Mouse (Mus musculus) spleen, embryonic (tissue): ENCODE data around the gene Zfp385c.

Experiments
- CTCF ChIA-PET: fragments of 350-600 bp; sonication (Branson Sonifier 250); formaldehyde crosslinking; loops from one replicate; lab custom pipeline; 2022; lab: Charles Lee

The Zfp385c gene

DNA sequence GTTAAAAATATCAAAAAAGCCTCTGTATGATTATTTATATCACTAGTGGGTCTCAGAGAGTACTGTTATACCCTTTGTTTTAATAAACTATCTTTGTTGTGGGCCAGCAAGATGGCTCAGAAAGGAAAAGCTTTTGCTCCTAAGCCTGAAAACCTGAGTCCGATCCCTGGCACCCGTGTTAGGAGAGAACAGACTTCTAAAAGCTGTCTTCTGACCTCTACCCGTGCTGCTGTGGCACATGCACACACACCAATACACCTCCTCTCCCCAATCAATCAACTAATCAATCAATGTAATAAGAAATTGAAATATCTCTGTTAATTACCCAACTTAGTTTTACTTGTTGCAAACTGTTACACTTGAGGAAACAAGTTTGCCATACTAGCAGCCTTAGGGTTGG is 8.5 kb upstream of the Zfp385c start:
- CTCF ChIA-PET, result interaction anchor here (0.6 to 0.7 kb wide), 2 partner anchors 130 to 139 kb away, joined by 3 read pairs; no protein-coding TSS in a partner anchor

DNA sequence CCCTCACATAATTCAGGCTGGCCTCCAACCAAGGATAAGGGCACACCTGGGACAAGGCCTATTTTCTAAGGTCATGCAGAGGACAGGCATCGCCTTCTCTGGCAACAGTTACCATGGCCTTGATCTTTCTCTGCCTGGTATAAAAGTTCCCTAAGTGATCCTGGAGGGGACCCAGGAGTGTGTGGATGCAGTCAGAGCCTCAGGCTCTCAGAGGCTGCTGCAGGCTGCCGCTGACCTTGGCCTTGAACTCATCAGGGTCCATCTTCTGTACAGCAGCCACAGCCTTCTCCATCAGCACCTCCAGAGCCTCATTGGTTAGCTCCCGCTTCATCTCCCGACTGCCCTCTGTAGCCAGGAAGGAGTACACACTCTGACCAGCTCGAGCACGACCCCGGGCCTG is 5.7 kb upstream of the Zfp385c start:
- CTCF ChIA-PET, result interaction anchor here (0.6 kb wide), 1 partner anchor 78 kb away, joined by 7 read pairs; the partner anchor contains the start of gene Dnajc7

- CTCF ChIA-PET, result interaction anchor here (1.1 kb wide), 1 partner anchor 113 kb away, joined by 8 read pairs; no protein-coding TSS in a partner anchor
These were observed 2.7 kb upstream of the Zfp385c start for GRCm38 (mm10) chr11:100694926-100695325.

- CTCF ChIA-PET, result interaction anchor here (0.5 to 1.4 kb wide), 4 partner anchors 10 to 248 kb away, joined by 5 to 10 read pairs (median 8); no protein-coding TSS in a partner anchor
These were observed 899 bp upstream of the Zfp385c start for GRCm38 (mm10) chr11:100693154-100693553.

GRCm38 (mm10) chr11:100690389-100690788 is 1.9 kb downstream of the Zfp385c start:
- CTCF ChIA-PET, result interaction anchor here (0.6 kb wide), 1 partner anchor 104 kb away, joined by 4 read pairs; no protein-coding TSS in a partner anchor

GRCm38 (mm10) chr11:100688443-100688842 is 3.8 kb downstream of the Zfp385c start:
- CTCF ChIA-PET, result interaction anchor here (0.6 kb wide), 1 partner anchor 52 kb away, joined by 5 read pairs; no protein-coding TSS in a partner anchor

DNA sequence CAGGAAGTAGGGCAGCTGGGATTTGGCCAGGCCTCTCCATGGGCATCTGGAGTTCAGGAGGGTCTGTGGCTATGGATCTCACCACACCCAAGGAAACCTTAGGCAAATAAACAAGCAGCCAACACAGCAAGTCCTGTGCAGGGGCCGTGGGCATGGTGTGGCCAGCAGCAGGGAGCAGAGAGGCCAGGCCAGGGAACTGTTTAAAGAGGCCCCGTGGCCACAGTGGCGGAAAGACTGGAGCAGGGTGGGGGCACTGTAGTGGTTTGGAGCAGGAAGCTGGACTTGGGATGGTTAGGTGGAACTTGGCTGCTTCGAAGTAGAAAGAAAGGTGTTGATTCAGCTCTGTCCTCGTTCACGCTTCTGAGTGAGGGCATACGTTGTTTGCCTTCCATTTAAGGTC is 5.0 kb downstream of the Zfp385c start:
- CTCF ChIA-PET, result interaction anchor here (0.6 kb wide), 1 partner anchor 1341 kb away, joined by 4 read pairs; no protein-coding TSS in a partner anchor

DNA sequence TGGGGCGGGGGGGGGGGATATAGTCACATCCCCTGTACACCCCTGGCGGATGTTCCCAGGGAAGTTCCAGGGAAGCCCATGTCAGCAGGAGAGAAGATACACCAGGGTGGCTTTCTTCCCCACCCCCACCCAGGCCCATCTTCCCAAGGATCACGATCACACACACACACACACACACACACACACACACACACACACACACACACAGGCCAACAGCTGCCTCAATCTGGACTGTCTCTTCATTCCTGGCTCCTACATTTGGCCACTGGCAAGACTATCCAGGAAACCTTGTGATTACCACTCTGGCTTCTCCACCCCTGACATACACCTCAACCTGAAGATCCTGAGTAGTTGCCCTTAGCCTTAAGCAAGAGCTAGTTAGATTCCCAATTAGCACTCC is 6.9 kb downstream of the Zfp385c start:
- CTCF ChIA-PET, result interaction anchor here (0.6 to 0.7 kb wide), 2 partner anchors 128 to 261 kb away, joined by 3 to 6 read pairs; no protein-coding TSS in a partner anchor

DNA sequence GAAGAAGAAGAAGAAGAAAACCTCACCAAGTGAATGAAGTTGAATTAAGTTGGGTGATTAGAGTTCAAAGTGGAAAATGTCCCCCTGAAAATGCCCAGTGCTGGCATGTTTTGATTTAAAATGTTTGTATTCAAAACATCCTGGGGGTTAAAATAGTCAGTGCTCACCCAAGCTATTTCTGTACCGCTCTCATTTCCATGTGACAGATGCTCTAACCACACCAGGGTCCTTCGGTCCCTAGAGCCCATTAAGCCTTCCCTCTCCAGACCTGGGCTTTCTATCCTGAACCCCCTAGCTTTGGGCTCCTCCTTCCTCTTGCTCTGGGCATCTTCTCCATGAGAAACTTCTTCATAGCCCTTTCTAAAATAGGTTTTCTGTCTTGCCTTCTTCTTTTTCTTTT is 8.2 kb downstream of the Zfp385c start:
- CTCF ChIA-PET, result no interaction called here

- CTCF ChIA-PET, result no interaction called here
These were observed 9.7 kb downstream of the Zfp385c start for GRCm38 (mm10) chr11:100682526-100682925.

DNA sequence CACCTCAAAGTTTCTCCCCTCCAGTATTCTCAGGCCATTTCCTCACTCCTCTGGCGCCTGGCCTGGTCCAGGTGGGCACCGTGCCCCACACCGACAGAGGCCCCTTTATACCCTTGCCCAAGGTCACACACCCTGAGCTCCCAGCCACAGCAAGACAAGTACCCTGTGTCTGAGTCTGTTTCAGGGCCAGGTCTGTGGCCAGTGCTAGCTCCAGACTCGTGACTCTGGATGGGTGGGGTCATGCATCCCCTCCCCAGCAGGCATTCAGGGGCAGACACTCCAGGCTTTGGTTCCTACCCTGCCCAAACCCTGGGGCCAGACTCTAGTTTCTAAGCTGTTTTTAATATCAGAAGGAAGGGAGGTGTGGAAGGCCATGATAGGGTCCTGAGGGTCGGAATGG is 10.4 kb downstream of the Zfp385c start:
- CTCF ChIA-PET, result no interaction called here

DNA sequence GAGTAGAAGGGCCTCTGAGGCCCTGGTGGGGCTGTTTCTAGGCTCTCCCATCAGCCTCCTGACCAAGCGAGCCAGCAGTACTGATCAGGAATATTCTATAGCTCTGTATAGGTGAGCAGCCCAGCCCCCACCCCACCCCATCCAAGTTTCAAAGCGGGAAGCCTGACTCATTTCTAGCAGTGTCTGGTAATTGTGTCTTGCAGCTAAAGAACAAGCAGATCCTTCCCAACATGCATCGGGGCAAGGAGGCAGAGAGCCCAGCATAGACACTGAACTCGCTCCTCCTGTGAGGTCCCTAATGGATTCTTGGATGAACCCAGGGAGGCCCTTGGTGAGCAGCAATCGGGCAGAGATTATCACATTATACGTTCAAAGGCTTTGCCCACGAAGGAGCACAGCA is 14.4 kb downstream of the Zfp385c start:
- CTCF ChIA-PET, result no interaction called here

- CTCF ChIA-PET, result no interaction called here
These were observed 19.1 kb downstream of the Zfp385c start for GRCm38 (mm10) chr11:100673169-100673568.

DNA sequence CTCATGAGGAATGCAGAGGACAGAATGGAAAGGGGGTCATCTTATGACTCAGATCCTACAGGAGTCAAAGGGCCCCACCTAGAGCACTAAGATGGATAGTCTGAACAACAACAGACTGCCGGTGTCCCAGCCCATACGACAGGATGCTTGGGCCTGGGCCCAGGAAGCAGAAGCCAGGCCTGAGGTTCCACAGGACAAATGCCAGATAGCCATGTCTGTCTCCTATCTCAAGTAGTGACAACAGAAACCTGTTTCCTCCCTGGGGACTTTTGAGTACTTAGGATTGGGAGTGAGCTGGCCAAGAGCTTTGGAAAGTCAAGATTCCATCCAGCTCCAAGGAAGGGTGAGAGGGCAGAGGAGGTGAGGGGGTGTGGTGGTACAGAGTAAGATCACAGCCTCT is 20.3 kb downstream of the Zfp385c start:
- CTCF ChIA-PET, result no interaction called here

GRCm38 (mm10) chr11:100671049-100671448 is 21.2 kb downstream of the Zfp385c start:
- CTCF ChIA-PET, result interaction anchor here (0.6 kb wide), 1 partner anchor 522 kb away, joined by 3 read pairs; no protein-coding TSS in a partner anchor

GRCm38 (mm10) chr11:100659806-100660205 is 32.4 kb downstream of the Zfp385c start:
- CTCF ChIA-PET, result no interaction called here

DNA sequence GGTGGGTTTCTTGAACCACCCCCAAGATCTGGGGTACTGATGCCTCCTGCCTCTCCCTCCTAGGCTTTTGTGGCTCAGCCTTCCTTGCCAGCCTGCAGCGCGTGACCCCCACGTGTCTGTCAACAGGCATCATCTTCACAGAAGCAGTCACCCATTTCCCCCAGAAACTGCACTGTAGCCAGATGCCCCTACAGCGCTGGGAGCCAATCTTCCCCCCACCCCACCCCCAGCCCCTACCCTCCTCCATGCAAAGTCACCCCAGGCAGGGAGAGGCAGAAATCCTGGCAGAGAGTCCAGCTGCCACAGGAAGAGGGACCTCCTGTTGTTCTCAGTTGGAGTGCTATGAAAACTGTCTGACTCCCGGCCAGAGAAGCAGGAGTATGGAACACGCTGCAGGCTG is 35.8 kb downstream of the Zfp385c start:
- CTCF ChIA-PET, result interaction anchor here (0.6 to 0.7 kb wide), 2 partner anchors 37 to 65 kb away, joined by 3 to 7 read pairs; no protein-coding TSS in a partner anchor

GRCm38 (mm10) chr11:100655589-100655988 is 36.7 kb downstream of the Zfp385c start:
- CTCF ChIA-PET, result interaction anchor here (0.8 kb wide), 1 partner anchor 9 kb away, joined by 6 read pairs; no protein-coding TSS in a partner anchor

GRCm38 (mm10) chr11:100651748-100652147 is 40.5 kb downstream of the Zfp385c start:
- CTCF ChIA-PET, result interaction anchor here (0.6 kb wide), 1 partner anchor 241 kb away, joined by 3 read pairs; no protein-coding TSS in a partner anchor

GRCm38 (mm10) chr11:100651205-100651604 is 41.0 kb downstream of the Zfp385c start:
- CTCF ChIA-PET, result interaction anchor here (0.6 kb wide), 1 partner anchor 241 kb away, joined by 3 read pairs; no protein-coding TSS in a partner anchor

- CTCF ChIA-PET, result interaction anchor here (0.5 kb wide), 1 partner anchor 41 kb away, joined by 7 read pairs; no protein-coding TSS in a partner anchor
These were observed 43.9 kb downstream of the Zfp385c start for GRCm38 (mm10) chr11:100648405-100648804.

DNA sequence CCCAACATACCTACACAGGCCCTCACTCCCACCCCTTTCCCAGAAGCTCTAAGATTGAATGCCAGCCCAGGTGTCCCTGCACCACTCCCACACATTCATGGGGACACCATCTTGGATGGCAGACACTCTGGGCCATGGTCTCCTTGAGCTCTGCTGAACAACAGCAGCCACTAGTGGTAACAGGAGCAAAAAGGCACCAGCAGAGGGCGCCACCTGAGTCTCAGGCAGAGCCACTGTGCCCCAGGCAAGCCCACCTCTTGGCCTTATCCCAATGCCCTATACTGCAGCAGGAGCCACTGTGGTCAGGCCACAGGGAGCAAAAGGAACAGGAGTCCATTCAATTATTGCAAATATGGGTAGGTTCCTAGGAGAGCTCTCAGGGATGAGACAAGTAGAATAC is 46.0 kb downstream of the Zfp385c start:
- CTCF ChIA-PET, result interaction anchor here (0.6 to 1.0 kb wide), 4 partner anchors 9 to 521 kb away, joined by 3 to 6 read pairs (median 3); no protein-coding TSS in a partner anchor
